Mouse (Mus musculus) embryonic facial prominence, embryonic 13.5 days (tissue): ENCODE results near the gene Fkbpl. TPM values are rescaled to one million over a fixed set of nuclear protein-coding genes. Genes with fewer than 3 reads are reported as not detected.

ENCODE experiments used
- ATAC-seq: fragments of 200-750 bp; cut with Nextera tagmentation; 2 replicates; pipeline ENCODE4 v1.8.0; 2017; ENCODE audit warnings: low read depth; ENCODE audit not compliant: insufficient number of reproducible peaks, insufficient read depth, low FRiP score, low TSS enrichment
- H3K27ac ChIP-seq: fragments of 300-500 bp; sonication (generic); 2 replicates; pipeline ENCODE4 v1.5.1; 2015; ENCODE audit warnings: moderate library complexity, mild to moderate bottlenecking, inconsistent platforms
- H3K27me3 ChIP-seq: fragments of 300-500 bp; sonication (generic); 2 replicates; pipeline ENCODE4 v1.6.1; 2015; ENCODE audit warnings: mild to moderate bottlenecking, inconsistent platforms
- H3K36me3 ChIP-seq: fragments of 300-500 bp; sonication (generic); 2 replicates; pipeline ENCODE4 v1.6.1; 2015; ENCODE audit warnings: mild to moderate bottlenecking, inconsistent platforms
- H3K4me1 ChIP-seq: fragments of 300-500 bp; sonication (generic); 2 replicates; pipeline ENCODE4 v1.6.1; 2015; ENCODE audit warnings: inconsistent platforms
- H3K4me2 ChIP-seq: fragments of 300-500 bp; sonication (generic); 2 replicates; pipeline ENCODE4 v1.6.1; 2015; ENCODE audit warnings: moderate library complexity, mild to moderate bottlenecking, inconsistent platforms
- H3K4me3 ChIP-seq: fragments of 300-500 bp; sonication (generic); 2 replicates; pipeline ENCODE4 v1.5.1; 2015; ENCODE audit warnings: mild to moderate bottlenecking, inconsistent platforms
- H3K9ac ChIP-seq: fragments of 300-500 bp; sonication (generic); 2 replicates; pipeline ENCODE4 v1.6.1; 2015; ENCODE audit warnings: mild to moderate bottlenecking, inconsistent platforms
- H3K9me3 ChIP-seq: fragments of 300-500 bp; sonication (generic); 2 replicates; pipeline ENCODE4 v1.6.1; 2016; ENCODE audit warnings: inconsistent platforms
- WGBS: fragments of 180-500 bp; shearing (Covaris S2); methylation state at CpG from one replicate; pipeline ENCODE4 v1.1.7; 2015; ENCODE audit warnings: mixed read lengths; 5-methylcytosine and 5-hydroxymethylcytosine counted together
- polyA plus RNA-seq: library from polyadenylated mRNA; unstranded; fragments of >200 nt; fragmentation: Nextera tagmentation; extraction: Ambion mirVana; gene quantifications from 2 replicates; pipeline ENCODE4 v1.2.1, GENCODE M21; 2015

Fkbpl gene
- polyA plus RNA-seq, 1 experiment from 2014 or later, result 15.0 TPM

DNA sequence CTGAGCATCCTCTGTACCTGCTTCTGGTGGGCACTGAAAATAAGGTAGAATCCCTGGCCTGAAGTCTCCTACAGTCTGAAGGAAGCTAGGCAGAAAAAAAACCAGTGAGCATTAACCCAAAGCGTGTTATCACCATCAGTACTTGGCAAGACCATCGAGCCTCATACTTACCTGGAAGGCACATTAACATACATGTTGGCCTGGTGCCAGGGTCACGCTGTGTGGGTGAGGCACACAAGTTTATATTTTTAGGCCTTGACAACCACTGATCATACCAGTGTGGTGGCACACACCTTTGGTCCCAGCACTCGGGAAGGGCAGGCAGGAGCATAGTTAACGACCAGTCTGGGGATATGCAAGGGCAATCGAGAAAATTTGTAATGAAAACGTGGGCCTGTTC lies 36.6 kb upstream of the Fkbpl start:
- Histone ChIP-seq H3K36me3 (peaks cover 34% of the 10 kb centered on the region), H3K4me2 (no peak overlapping the region), H3K4me3 (no peak overlapping the region), H3K4me1 (peaks cover 33% of the 10 kb centered on the region), H3K27ac (no peak overlapping the region), H3K9me3 (no peaks in the 10 kb centered on the region), H3K27me3 (no peaks in the 10 kb centered on the region), H3K9ac (peak overlapping the region; percentile 55; the same call in 1 of the 2 replicates)
- 84% methylated on average over 7 of the region's 7 CpGs for WGBS
- no peak for ATAC-seq

DNA sequence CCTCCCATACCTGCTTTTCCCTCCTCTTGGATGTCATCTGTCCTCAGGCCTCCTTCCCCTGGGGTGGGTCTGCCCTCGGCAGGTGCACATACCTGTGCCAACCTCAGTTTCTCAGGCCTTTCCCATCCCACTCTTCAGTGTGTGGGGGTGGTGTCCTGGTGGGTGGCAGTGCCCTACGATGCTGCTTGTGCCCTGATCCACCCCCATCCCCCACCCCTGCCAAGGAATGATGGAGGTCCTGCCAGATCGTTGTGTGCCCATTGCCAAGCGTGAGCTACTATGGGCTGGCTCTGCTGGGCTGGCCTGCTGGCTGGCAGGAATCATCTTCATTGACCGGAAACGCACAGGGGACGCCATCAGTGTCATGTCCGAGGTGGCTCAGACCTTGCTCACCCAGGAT lies 33.5 kb upstream of the Fkbpl start:
- ATAC-seq, result no peak
- H3K36me3 ChIP-seq, result peaks cover 59% of the 10 kb centered on the region

DNA sequence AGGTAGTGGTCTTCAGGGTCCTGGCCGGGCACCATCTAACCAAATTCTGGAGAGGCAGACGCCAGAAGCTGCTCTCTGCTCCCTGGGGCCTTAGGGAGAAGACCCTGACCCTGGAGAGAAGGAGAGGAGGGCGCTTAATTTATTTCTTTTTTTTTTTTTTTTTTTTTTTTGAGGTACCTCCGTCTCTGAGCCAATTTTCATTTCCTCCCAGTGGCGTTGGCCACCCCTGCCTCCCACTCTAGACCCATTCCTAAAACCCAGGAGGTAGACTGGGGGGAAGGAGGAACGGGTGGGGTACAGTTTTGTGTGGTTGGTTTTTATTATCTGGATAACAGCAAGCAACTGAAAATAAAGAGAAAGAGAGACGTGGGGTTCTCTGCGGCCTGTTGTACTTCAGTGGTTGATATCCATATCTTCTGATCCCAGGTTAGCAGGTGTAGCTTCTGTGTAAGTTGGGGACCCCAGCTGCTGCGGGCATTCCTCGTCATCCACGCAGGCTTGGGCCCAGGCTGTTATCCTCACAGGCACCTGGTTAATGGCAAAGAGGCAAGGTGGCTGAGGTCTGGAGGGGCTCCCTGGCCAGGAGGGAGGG lies 31.4 kb upstream of the Fkbpl start:
- WGBS, result 83% methylated on average over 11 of the region's 11 CpGs
- Histone ChIP-seq H3K27ac (no peak overlapping the region), H3K4me3 (no peak overlapping the region), H3K9ac (no peak overlapping the region), H3K36me3 (peaks cover 71% of the 10 kb centered on the region), H3K9me3 (no peaks in the 10 kb centered on the region), H3K4me2 (no peak overlapping the region), H3K4me1 (peaks cover 6% of the 10 kb centered on the region; the same call in 1 of the 2 replicates), H3K27me3 (no peaks in the 10 kb centered on the region)
- ATAC-seq, result no peak

More for the DNA sequence above, 33.5 kb upstream of the Fkbpl start:
- Histone ChIP-seq H3K4me3 (no peak overlapping the region), H3K27me3 (no peaks in the 10 kb centered on the region), H3K9me3 (no peaks in the 10 kb centered on the region), H3K4me2 (no peak overlapping the region), H3K4me1 (peaks cover 22% of the 10 kb centered on the region), H3K27ac (no peak overlapping the region), H3K9ac (no peak overlapping the region)
- WGBS, result 95% methylated on average over 8 of the region's 8 CpGs

DNA sequence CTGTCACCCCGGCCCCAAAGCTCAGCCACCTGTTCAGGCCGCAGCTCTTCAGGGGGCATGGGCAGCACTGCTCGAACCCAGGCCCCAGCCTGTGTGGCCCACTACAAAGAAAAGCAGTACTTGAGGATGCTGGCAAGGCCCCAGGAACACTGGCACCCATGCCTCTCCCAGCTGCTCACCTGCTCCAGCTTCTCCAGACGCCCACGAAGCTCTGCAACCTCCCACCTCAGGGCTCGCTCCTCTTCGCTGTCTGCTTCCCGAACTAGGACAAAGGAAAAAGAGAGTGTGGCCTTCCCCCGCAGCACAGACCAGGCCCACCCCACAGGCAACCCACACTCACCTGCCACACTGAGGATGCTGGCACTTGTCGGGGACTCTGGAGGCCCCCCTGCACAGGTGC lies 30.7 kb upstream of the Fkbpl start:
- WGBS, result 90% methylated on average over 10 of the region's 10 CpGs
- Histone ChIP-seq H3K9me3 (no peaks in the 10 kb centered on the region), H3K4me1 (peaks cover under 1% of the 10 kb centered on the region; the same call in 1 of the 2 replicates), H3K9ac (0 out of 2 replicates have a peak overlapping the region, but pooled peaks have one; percentile 11), H3K27me3 (no peaks in the 10 kb centered on the region), H3K4me2 (no peak overlapping the region), H3K4me3 (no peak overlapping the region), H3K36me3 (peaks cover 71% of the 10 kb centered on the region), H3K27ac (no peak overlapping the region)
- ATAC-seq, result no peak

DNA sequence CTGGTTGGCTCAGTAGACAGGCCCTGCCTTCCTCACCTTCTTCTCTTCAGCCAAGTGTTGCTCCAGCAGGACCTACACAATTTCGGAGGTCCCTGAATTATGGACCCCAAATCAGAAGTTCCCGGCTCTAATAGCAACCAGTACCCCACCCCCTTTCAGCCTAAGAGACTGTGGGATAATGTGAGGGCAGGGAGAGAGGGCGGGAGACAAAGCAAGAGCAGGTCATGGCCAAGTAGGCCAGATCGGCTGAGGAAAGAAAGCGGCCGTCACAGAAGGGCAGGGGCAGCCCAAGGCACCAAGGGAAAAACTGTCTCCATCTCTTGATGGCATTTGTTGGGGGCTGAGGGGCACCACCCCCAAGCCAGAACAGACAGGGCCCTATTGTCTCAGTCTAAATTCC lies 28.7 kb upstream of the Fkbpl start, which contains the start of gene Egfl8:
Gene Egfl8, minus strand, starts transcription at position 101 of the 400 bp plus-strand sequence.
- Histone ChIP-seq H3K4me2 (no peak within 1 kb of the TSS), H3K4me3 (no peak within 1 kb of the TSS), H3K36me3 (peaks cover 69% of the 10 kb centered on the region), H3K9me3 (no peaks in the 10 kb centered on the region), H3K4me1 (no peaks in the 10 kb centered on the region), H3K27ac (peak within 1 kb of the TSS; percentile 16; the same call in 1 of the 2 replicates), H3K27me3 (no peaks in the 10 kb centered on the region), H3K9ac (0 out of 2 replicates have a peak within 1 kb of the TSS, but pooled peaks have one; percentile 7)
- WGBS, result 46% methylated on average over 6 of the region's 6 CpGs
- no peak for ATAC-seq

DNA sequence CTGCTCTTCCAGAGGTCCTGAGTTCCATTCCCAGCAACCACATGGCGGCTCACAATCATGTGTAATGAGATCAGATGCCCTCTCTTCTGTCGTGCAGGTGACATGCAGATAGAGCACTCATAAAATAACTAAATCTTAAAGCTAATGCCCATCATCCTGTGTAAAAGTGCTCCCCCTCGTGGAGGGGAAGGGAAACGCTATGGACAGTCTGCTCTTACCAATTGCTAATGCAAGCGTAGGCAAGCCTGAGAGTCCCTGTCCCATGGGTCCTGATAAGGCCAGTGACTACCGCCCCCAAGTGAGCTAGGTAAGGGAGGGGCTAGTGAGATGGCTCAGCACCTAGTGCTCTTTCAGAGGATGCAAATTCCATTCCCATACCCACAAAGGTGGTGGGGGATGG lies 25.6 kb upstream of the Fkbpl start:
- no peak for ATAC-seq
- 11% methylated on average over 6 of the region's 6 CpGs for WGBS
- H3K27me3 ChIP-seq, result no peaks in the 10 kb centered on the region
- no peaks in the 10 kb centered on the region for H3K4me1 ChIP-seq
- peaks cover 67% of the 10 kb centered on the region for H3K36me3 ChIP-seq
- H3K27ac ChIP-seq, result no peak overlapping the region
- H3K4me3 ChIP-seq, result no peak overlapping the region
- H3K9me3 ChIP-seq, result no peaks in the 10 kb centered on the region
- H3K9ac ChIP-seq, result no peak overlapping the region
- no peak overlapping the region for H3K4me2 ChIP-seq

DNA sequence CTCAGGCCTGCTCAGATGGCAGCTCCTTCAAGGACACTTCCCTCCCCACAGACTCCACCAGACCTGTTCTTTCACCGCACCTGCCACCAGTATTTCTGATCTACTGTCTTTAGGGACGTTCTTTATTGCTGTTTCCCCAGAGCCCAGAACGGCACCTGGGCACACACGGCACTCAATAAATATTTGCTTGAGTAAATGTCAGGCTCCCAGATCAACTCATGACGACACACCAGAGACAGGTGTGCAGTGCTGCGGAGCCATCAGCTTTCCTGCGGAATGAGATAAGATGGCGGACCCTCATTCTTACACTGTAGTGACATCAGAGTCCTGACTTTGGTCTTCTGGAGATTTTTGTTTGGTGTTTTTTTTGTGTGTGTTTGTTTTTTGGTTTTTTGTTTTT lies 23.6 kb upstream of the Fkbpl start:
- Histone ChIP-seq H3K4me3 (no peak overlapping the region), H3K9ac (no peak overlapping the region), H3K9me3 (no peaks in the 10 kb centered on the region), H3K4me1 (peaks cover 3% of the 10 kb centered on the region), H3K36me3 (peaks cover 60% of the 10 kb centered on the region), H3K27ac (no peak overlapping the region), H3K4me2 (no peak overlapping the region), H3K27me3 (no peaks in the 10 kb centered on the region)
- ATAC-seq, result no peak
- WGBS, result 90% methylated on average over 8 of the region's 8 CpGs

DNA sequence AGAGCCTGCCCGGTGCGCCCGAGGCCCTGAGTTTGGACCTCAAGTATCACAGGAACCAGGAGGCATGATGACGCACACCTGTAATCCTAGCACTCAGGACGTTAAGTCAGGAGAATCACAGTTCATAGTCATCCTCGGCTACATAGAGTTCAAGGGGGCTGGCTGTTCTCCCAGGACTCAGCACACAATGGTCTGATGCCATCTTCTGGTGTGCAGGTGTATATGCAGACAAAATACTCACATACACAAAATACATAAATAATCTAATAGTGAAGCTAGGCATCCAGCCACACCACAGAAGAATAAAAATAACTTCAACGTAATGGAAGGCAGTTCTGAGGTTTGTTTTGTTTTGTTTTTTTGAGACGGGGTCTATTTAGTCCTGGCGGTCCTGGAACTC lies 21.4 kb upstream of the Fkbpl start:
- Histone ChIP-seq H3K9me3 (no peaks in the 10 kb centered on the region), H3K4me1 (peaks cover 17% of the 10 kb centered on the region), H3K27me3 (no peaks in the 10 kb centered on the region), H3K36me3 (peaks cover 44% of the 10 kb centered on the region), H3K27ac (no peak overlapping the region), H3K4me3 (no peak overlapping the region), H3K4me2 (no peak overlapping the region), H3K9ac (no peak overlapping the region)
- WGBS, result 83% methylated on average over 9 of the region's 9 CpGs
- no peak for ATAC-seq

DNA sequence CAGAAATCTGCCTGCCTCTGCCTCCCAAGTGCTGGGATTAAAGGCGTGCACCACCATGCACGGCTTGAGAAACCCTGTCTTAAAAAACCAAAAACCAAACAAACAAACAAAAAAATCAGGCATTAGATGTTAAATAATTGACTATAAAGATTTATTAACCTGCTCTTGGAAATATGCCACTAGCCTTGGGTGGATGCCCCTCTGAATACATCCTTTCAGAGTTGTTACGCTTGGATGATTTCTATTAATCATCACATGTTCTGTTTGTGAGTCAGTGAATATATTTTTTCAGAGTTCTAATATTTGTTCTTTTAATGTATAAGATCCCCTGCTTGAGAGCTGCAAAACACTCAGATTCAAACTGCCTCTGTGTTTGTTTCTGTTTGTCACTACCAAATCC lies 19.6 kb upstream of the Fkbpl start:
- Histone ChIP-seq H3K36me3 (peaks cover 41% of the 10 kb centered on the region), H3K4me2 (no peak overlapping the region), H3K27me3 (peaks cover 7% of the 10 kb centered on the region), H3K4me3 (no peak overlapping the region), H3K9me3 (no peaks in the 10 kb centered on the region), H3K27ac (no peak overlapping the region), H3K4me1 (peaks cover 35% of the 10 kb centered on the region), H3K9ac (no peak overlapping the region)
- no peak for ATAC-seq
- WGBS, result 93% methylated on average over 3 of the region's 3 CpGs

DNA sequence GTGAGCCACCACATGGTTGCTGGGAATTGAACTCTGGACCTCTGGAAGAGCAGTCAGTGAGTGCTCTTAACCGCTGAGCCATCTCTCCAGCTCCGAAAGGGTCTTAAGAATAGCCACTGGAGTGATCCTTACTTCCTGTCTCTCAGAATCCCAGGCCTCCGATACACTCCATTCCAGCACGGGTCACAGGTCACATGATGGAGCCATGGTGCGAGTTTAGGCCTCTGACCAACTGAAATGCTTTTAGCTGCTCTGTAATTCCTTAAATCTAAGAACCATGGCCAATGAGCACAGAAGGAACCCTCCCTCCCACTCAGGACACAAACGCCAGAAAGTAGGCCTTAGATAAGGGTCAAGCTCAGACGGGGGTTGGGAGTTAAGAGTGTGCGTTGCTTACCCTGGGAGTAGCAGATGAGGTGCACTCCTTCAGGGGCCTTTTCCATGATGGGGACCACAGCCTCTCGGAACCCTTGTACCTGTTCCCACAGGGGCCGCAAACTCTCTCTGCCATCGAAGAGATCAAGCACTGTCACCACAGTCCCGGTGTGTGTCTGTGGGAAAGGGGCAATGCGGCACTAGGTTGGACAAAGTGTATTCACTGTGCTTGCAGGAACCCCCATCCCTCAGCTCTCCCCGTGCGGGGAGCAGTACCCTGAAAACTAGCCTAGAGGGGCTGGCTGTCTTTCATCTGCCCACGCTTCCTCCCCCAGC lies 18.3 kb upstream of the Fkbpl start:
- H3K4me1 ChIP-seq, result peaks cover 47% of the 10 kb centered on the region
- H3K36me3 ChIP-seq, result peaks cover 35% of the 10 kb centered on the region
- H3K27ac ChIP-seq, result peak overlapping the region; percentile 97
- peaks cover 20% of the 10 kb centered on the region for H3K27me3 ChIP-seq
- no peak for ATAC-seq
- peak overlapping the region; percentile 91 for H3K4me2 ChIP-seq
- peak overlapping the region; percentile 82 for H3K4me3 ChIP-seq
- peak overlapping the region; percentile 83 for H3K9ac ChIP-seq
- H3K9me3 ChIP-seq, result no peaks in the 10 kb centered on the region
- 52% methylated on average over 16 of the region's 16 CpGs for WGBS

DNA sequence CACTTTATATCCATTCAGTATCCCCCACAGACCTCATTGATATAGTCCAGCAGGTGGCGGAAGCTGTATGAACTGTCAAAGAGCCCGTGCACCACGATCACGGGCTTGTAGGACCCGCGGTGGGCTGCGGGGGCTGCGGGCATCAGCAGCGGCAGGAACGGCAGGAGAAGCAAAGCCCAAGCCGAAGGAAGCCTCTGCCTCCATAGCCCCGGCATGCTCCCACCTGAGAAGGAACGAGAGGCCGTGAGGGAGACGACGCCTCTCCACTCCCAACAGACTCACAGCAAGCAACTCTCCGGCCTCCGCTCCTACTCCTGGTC lies 17.8 kb upstream of the Fkbpl start:
- Histone ChIP-seq H3K4me2 (peak overlapping the region; percentile 91), H3K36me3 (peaks cover 30% of the 10 kb centered on the region), H3K4me3 (peak overlapping the region; percentile 82), H3K9ac (peak overlapping the region; percentile 83), H3K27me3 (peaks cover 25% of the 10 kb centered on the region), H3K9me3 (no peaks in the 10 kb centered on the region), H3K4me1 (peaks cover 52% of the 10 kb centered on the region), H3K27ac (peak overlapping the region; percentile 97)
- no peak for ATAC-seq
- 1% methylated on average over 18 of the region's 18 CpGs for WGBS
